Mouse (Mus musculus) frontal cortex, adult 2 months (tissue): ENCODE data around the gene Sash1. TPM values are rescaled to one million over a fixed set of nuclear protein-coding genes. Genes with fewer than 3 reads are reported as not detected.
A peak's percentile ranks its signal among the peaks of the same experiment; 100 is the strongest.

Experiments used
- DNase-seq, 2 experiments: peaks; one replicate each; pipeline ENCODE4 v3.0.0; 2022; ENCODE audit warnings: low spot score in 1 of 2; ENCODE audit errors: extremely low spot score in 1 of 2
- polyA plus RNA-seq: library from polyadenylated mRNA; depleted of rRNA; stranded (reverse); fragments of >200 nt; gene quantifications from 2 replicates; pipeline ENCODE4 v1.2.3, GENCODE M21; 2012

The Sash1 gene
- polyA plus RNA-seq, 1 experiment = 35.6 TPM

- no peak for DNase-seq
These were observed 17.2 kb upstream of the Sash1 start for GRCm38 (mm10) chr10:8903086-8903485.

- DNase-seq = no peak
These were observed 16.5 kb upstream of the Sash1 start for GRCm38 (mm10) chr10:8902412-8902811.

- DNase-seq = no peak
These were observed 13.1 kb upstream of the Sash1 start for GRCm38 (mm10) chr10:8898831-8899511.

- DNase-seq = no peak
These were observed 12.4 kb upstream of the Sash1 start for GRCm38 (mm10) chr10:8898099-8898777.

GRCm38 (mm10) chr10:8894965-8895515 lies 9.2 kb upstream of the Sash1 start:
- no peak for DNase-seq

GRCm38 (mm10) chr10:8890511-8890910 lies 4.6 kb upstream of the Sash1 start:
- DNase-seq = no peak

- no peak for DNase-seq
These were observed 3.5 kb upstream of the Sash1 start for GRCm38 (mm10) chr10:8889341-8889740.

- no peak for DNase-seq
These were observed 621 bp upstream of the Sash1 start for GRCm38 (mm10) chr10:8886528-8886854.

GRCm38 (mm10) chr10:8885201-8885600 lies 669 bp downstream of the Sash1 start:
- DNase-seq = no peak

GRCm38 (mm10) chr10:8884565-8884964 lies 1.3 kb downstream of the Sash1 start:
- no peak for DNase-seq

- no peak for DNase-seq
These were observed 2.2 kb downstream of the Sash1 start for GRCm38 (mm10) chr10:8883686-8884085.

- no peak for DNase-seq
These were observed 4.1 kb downstream of the Sash1 start for GRCm38 (mm10) chr10:8881736-8882135.

- no peak for DNase-seq
These were observed 4.8 kb downstream of the Sash1 start for GRCm38 (mm10) chr10:8880950-8881675.

GRCm38 (mm10) chr10:8878824-8879223 lies 7.0 kb downstream of the Sash1 start:
- no peak for DNase-seq

GRCm38 (mm10) chr10:8878381-8878780 lies 7.5 kb downstream of the Sash1 start:
- DNase-seq = no peak

- DNase-seq = peak; percentile 13 to 53
These were observed 12.1 kb downstream of the Sash1 start for GRCm38 (mm10) chr10:8873631-8874370.

GRCm38 (mm10) chr10:8872788-8873187 lies 13.1 kb downstream of the Sash1 start:
- DNase-seq = no peak

- no peak for DNase-seq
These were observed 13.9 kb downstream of the Sash1 start for GRCm38 (mm10) chr10:8871935-8872334.

- no peak for DNase-seq
These were observed 15.5 kb downstream of the Sash1 start for GRCm38 (mm10) chr10:8870368-8870767.

- DNase-seq = no peak
These were observed 19.7 kb downstream of the Sash1 start for GRCm38 (mm10) chr10:8866062-8866642.
